Mouse (Mus musculus) megakaryocyte-erythroid progenitor cell, adult 5 weeks (primary cell): ENCODE data around the gene Fibcd1. TPM values are rescaled to one million over a fixed set of nuclear protein-coding genes. Genes with fewer than 3 reads are reported as not detected.

Source experiments
- polyA plus RNA-seq: library from polyadenylated mRNA; stranded (reverse); fragments of >175 nt; gene quantifications from 2 replicates; pipeline ENCODE4 v1.2.3, GENCODE M21; 2012

Gene Fibcd1
- polyA plus RNA-seq = 0.01 and 0.02 TPM in 2 replicates

DNA sequence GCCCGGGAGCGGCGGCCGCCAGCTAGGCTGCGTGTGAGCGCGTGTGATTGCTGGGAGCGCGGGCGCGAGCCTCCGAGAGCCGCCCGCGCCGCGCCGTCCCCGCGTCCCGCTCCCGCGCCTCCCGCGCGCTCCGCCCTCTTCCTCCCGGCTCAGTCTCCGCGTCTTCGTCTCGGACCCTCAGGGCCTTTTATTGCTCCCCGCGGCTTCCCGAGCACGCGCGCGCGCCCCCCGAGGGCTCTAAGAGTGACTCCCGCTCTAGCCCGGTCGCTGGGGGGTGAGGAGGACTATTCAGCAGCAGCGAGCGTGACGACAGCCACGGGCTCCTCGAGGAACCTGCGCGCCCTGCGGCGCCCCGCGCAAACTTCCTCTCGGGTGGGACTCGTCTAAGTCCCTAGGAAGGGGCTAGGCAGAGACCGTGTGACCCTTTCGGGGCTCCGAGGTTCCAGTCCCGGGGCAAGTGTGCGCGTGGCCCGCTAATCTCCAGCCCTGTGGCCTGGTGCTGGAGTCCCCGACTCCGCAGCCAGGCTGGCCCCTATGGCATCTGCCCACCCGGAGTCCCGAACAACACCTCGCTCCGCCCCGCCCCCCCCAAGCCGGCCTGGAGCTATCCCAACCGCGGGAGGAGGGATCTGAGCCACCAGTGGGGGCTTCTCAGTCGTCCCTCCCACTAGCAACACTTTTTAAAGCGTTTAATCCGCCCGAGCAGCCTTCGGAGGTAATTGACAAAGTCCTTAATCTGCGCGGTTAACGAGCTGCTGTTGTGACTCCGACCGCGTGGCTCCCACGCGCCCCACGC, at the start of gene Fibcd1:
Gene Fibcd1 (minus strand): TSS at position 110 of the 796 bp plus-strand sequence.

DNA sequence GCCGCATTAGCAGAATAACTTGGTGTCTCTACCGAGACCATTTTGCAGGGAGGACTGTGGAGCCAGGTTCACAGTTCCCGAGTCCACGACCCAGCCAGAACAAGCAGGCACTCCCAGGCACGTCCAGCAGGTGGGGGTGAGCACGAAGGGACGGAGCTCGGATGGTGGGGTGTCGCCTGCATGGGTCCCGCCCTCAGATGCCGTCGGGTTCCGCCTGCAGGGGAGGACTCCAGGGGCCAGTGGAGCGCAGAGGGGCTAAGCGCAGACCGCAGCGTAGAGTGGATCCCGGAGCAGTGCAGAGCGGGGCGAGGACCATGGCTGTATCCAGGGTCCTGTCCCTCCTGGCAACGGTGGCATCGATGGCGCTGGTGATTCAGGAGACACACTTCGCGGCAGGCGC, 41.2 kb upstream of the Fibcd1 start, which contains the start of gene Lamc3:
Gene Lamc3 (plus strand): TSS at position 262 of the 400 bp plus-strand sequence.

DNA sequence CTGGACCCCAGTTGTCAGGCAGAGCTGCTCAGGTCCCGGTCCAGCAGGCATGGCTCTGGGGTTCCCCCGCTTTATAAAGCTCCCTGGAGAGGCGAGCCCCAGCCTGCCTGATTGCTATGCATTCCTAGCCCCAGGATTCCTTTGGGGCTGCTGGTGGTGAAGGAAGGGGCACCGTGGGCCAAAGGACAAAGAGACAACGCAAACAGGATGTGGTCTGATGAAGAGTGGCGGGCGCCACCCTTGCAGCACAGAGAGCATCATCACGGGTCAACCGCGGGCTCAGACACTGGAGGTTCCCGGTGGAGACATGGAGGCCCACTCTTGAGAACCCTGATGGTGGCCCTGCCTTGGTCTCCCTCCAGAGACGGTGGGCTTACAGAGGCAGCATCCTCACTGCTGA, 35.4 kb downstream of the Fibcd1 start, which contains the start of gene Qrfp:
Gene Qrfp (minus strand): TSS at position 137 of the 400 bp plus-strand sequence.

Other genes starting within 250 kb of the Fibcd1 start
- not detected in 2 replicates for gene Prdm12, start 206.0 kb downstream of the Fibcd1 start, polyA plus RNA-seq
- 20.5 and 29.6 TPM in 2 replicates for gene Exosc2, start 175.3 kb downstream of the Fibcd1 start, polyA plus RNA-seq
- gene Abl1, start 157.6 kb downstream of the Fibcd1 start, polyA plus RNA-seq = 63.7 and 83.9 TPM in 2 replicates
- 0.36 and 0.84 TPM in 2 replicates for gene Qrfp, start 35.4 kb downstream of the Fibcd1 start, polyA plus RNA-seq
- gene Lamc3, start 41.3 kb upstream of the Fibcd1 start, polyA plus RNA-seq = 0.01 TPM in 1 of 2 replicates, not detected in the other
- gene Aif1l, start 104.1 kb upstream of the Fibcd1 start, polyA plus RNA-seq = 1.2 and 1.8 TPM in 2 replicates
- gene Nup214, start 128.4 kb upstream of the Fibcd1 start, polyA plus RNA-seq = 19.8 and 20.2 TPM in 2 replicates
- 26.4 and 28.2 TPM in 2 replicates for gene Fam78a, start 238.9 kb upstream of the Fibcd1 start, polyA plus RNA-seq
- 1.3 and 1.8 TPM in 2 replicates for gene Plpp7, start 249.5 kb upstream of the Fibcd1 start, polyA plus RNA-seq